Mouse (Mus musculus) spleen, embryonic (tissue): Measurements from ENCODE around the gene Rab6a.

Experiments
- CTCF ChIA-PET: fragments of 350-600 bp; sonication (Branson Sonifier 250); formaldehyde crosslinking; loops from one replicate; lab custom pipeline; 2022; lab: Charles Lee

Rab6a gene

DNA sequence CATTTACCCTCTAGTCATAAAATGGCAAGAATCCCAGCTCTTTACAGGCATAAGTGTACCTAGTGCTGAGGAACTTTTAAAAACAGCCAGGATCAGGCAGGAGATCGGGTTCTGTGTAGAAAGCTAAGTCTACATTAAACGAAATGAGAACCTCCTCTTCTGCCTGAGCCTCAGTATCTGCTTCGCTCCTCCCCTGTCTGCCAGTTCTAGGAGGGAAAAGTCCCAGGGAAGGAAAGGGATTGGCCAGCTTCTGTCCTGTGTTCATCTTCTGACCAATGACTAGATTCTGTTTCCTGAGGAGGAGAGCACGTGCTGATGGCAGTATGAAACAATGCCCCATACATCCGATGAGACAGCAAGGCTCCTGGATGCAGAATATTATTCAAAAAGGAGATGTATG is 73.9 kb downstream of the Rab6a start:
- CTCF ChIA-PET, result no interaction called here

GRCm38 (mm10) chr7:100683241-100683640 is 76.0 kb downstream of the Rab6a start:
- CTCF ChIA-PET, result interaction anchor here (0.7 kb wide), 2 partner anchors 21 to 166 kb away, joined by 4 to 6 read pairs; no protein-coding TSS in a partner anchor

DNA sequence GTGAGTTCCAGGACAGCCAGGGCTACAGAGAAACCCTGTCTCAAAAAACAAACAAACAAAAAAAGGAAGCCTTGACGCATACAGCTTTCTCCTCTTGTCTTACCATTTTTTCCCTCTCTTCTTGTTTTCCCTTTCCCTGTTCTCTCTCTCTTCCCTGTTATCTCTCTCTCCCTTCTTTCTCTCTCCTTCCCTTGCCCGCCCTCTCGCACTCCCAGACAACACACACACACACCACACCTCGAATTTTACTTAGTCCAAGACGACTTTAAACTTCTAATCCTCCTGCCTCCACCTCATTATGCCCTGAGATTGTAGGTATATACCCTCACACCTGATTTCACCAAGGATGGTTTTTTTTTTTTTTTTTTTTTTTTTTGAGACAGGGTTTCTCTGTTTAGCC is 76.9 kb downstream of the Rab6a start:
- CTCF ChIA-PET, result interaction anchor here (0.7 kb wide), 1 partner anchor 89 kb away, joined by 3 read pairs; no protein-coding TSS in a partner anchor

GRCm38 (mm10) chr7:100684538-100684937 is 77.3 kb downstream of the Rab6a start:
- CTCF ChIA-PET, result no interaction called here

DNA sequence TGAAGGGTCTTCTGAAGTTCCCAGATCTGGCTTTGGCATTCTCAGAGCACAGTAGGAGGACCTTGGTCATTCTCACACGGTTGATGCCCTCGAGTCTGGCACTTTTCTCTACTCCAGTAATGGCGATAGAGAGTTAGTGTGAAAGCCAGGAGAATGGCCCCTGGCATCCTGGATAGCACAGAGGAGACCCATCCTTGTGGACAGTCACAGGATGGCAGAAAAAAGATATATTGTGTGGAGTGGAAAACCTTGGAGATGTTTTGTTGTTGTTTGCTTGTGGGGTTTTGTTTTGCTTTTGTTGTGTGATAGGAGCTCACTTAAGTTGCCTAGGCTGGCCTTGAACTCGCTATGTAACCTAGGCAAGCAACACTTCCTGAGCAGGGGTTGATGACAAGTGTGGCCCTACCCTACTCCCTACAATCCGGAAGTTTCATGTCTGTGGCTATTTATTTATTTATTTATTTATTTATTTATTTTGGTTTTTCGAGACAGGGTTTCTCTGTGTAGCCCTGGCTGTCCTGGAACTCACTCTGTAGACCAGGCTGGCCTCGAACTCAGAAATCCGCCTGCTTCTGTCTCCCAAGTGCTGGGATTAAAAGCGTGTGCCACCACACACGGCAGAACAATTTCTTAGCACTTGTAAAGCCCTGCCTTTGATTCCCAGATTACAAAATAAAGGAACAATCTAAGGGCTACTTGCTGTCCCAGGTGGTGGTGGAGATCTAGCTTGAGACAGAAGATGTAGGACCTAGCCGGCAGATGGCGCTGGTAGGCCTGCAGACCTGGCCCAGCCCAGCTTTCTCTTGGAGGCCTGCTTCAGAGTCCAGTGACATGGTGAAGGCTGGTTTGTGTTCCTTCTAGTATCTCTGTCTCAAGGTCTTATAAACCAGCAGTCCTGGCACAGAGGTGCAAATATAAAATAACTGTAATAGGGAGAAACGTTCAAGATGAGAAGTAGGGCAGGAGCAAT is 78.1 kb downstream of the Rab6a start:
- CTCF ChIA-PET, result no interaction called here

GRCm38 (mm10) chr7:100688471-100688870 is 81.3 kb downstream of the Rab6a start:
- CTCF ChIA-PET, result interaction anchor here (0.7 kb wide), 1 partner anchor 1767 kb away, joined by 13 read pairs; no protein-coding TSS in a partner anchor
